Mouse (Mus musculus): ENCODE measurements around the gene Pla2g4d.

GRCm38 (mm10) chr2:120304113-120304512 is 15.1 kb upstream of the Pla2g4d start:
- TF ChIP-seq E2F4 (IDR thresholded peaks at IDR 0.05; ENCODE audit: insufficient read depth) = no peak
- TF ChIP-seq TCF12 (IDR thresholded peaks at IDR 0.05; ENCODE audit: insufficient read depth, poor library complexity, severe bottlenecking) = no peak

Measured in myocyte (in vitro differentiated cells).